Mouse (Mus musculus) A20 (cell line): ENCODE results near the gene Tprn.

Experiments used
- DNase-seq: peaks from one replicate; pipeline ENCODE4 v3.0.0-alpha.2; 2011; ENCODE audit warnings: low read depth, low spot score

The Tprn gene

DNA sequence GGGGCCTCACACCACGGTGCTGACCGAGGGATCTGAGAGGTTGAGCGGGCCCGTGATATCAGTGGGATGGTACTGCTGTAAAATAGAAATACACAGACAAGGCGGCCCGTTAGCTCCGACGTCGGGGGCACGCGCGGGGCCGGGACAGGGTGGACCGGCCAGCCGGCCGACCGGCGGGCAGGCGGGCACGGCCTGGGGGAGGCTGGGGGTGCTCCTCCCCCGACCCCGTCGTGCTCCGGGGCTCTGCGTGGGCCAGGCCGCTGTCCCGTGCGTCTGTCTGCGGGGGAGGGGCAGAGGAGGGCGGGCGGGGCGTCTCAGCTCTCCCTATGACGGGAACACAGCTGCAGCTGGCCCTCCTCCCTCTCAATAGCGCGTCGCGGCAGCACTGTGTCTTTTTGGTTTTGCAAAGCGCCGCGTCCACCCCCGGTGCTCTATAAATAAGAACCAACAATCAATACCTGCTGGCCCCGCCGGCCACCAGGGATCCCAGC, 29.7 kb downstream of the Tprn start:
- DNase-seq = peak; percentile 20

DNA sequence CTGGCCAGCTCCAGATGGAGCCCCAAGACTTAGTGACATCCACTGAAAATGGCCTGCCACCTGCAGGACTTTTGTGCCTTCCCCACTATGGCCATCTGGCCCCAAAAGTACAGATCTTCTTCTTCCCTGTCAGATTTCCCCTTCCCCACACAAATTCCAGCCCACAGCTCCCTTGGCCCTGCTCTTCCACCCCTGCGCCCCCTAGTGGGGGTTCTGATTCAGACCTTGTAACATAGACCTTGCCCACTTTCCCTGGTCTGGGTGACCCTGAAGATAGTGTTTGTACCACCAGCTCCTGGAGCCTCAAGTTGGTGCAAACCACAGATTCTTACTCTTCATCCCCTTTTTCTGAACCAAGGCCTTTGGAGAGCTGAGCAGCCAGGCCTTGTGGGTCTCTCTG, 30.4 kb downstream of the Tprn start:
- DNase-seq = peak; percentile 64

DNA sequence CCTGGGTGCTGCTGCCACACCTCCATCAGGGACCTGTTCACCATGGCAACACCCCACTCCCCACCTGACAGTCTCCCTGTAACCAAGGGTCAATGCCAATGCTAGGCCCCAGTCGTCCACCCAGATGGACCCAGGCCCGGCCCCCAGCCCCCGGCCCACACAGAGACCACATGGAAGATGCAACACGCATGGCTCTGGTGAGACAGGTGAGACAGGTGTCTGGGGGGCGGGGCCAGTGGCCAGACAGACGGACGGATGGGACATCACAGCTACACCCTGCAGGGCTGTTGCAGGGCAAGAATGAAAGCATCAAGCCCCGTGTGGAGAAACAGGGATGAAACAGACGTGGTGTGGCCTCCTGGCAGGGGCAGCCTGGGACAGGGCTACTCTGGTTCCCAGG, 31.3 kb downstream of the Tprn start:
- DNase-seq = no peak

- DNase-seq = no peak
Measured at GRCm38 (mm10) chr2:25297093-25297492, 34.7 kb downstream of the Tprn start.

DNA sequence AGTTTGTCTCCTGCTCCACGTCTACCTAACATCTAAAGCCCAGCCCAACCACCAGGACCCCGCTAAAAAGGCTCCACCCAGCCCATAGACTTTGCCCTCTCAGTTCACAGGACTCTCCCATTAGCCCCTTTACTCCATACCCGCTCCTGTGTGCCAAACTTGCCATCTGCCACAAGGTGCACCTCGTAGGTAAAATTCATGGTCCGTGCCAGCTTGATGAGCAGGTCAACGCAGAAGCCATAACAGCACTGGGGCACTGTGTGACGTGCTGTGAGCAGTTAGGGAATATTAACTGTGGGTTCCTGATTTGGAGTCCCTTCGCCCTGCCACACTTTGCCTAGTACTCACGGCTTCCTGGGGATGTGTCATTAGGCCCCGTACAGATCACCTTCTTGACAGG, 35.6 kb downstream of the Tprn start:
- DNase-seq = no peak

DNA sequence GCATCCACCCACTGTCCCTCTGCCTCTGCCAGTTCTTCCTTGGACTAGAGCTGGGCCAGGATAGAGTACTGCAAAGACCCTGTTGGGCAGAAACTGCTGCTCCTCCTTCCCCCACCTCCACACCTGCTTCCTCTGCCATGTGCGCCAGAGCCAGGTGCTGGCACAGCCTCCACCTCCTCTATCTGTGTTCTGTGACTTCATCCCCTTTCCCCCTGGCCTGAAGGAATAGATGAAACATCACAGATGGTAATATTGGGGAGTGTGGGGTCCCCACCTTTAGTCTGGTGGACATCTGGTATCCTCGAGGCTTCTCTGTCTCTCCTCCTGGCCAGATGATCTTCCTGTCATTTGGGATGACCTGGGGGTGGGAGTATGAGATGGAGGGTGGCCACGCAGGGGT, 41.0 kb downstream of the Tprn start:
- DNase-seq = no peak

DNA sequence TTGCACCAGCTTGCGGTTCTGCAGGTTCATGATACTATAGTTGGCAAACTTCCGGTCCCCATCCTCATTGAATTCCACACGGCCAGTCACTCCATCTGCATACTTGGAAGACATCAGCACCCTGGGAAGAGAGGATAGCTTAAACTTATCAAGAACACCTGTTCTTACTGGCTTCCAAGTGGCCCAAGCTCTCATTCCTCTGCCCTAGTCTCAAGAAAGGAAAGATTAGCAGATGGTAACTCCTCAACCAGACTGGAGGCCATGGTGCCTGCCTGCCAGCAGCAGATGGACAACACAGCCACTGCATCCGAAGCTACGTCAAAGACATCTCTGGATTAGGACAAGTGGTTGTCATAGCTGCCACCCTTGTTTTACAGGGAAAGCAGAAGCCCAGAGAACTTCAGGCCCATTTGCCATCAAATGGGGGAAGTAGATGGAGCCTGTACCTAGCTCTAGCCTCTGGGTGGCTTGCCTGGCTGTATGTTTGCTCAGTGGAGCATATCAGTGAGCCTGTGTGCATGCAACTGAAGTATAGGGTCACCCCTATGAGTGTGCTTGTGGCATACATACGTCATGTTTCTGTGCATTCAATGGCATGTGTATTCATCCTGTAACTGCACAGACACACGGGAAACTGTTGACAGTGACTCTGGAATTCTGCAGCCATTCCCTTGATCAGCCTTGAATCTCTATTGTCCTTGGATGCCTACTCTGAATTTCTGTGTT, 41.7 kb downstream of the Tprn start:
- DNase-seq = no peak

GRCm38 (mm10) chr2:25304657-25305541, 42.5 kb downstream of the Tprn start:
- DNase-seq = no peak

- DNase-seq = no peak
Measured at GRCm38 (mm10) chr2:25305587-25306359, 43.4 kb downstream of the Tprn start.

DNA sequence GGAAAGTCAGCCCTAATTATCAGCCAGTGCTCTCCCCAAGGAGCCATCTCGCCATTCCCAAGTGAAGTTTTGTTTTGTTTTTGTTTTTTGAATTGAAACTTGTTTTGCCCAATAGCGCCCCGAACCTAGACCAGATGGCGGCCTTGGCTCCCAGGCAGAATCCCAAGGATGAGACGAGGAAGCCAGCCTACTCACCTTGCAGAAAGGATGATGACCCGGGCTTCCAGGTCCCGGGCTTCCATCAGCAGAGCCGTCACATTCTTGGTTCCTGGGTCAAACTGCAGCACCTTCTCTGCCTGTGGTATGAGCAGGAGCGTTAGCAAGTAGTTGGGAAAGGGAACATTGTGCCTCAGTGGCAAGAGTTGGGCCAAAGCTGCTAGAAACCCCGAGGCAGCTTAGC, 47.8 kb downstream of the Tprn start:
- no peak for DNase-seq

DNA sequence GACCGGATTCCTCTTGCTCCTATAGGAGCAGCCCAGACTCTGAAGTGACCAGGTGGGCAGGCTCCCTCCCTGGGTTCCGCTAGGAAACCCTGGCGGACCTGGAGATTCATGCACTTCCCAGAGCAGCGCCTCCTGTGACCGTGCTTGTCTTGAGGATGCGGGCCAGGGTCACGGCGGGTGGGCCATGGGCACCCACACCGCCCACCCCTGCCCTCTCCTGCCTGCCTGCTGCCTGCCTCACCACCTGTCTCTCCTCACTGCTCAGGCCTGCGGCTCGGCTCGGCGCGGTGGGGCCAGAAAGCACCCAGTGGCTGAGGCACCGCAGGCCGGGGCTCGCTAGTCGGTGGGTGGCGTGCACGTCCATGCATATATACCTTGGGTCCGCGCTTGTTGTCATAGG, 48.6 kb downstream of the Tprn start:
- no peak for DNase-seq

DNA sequence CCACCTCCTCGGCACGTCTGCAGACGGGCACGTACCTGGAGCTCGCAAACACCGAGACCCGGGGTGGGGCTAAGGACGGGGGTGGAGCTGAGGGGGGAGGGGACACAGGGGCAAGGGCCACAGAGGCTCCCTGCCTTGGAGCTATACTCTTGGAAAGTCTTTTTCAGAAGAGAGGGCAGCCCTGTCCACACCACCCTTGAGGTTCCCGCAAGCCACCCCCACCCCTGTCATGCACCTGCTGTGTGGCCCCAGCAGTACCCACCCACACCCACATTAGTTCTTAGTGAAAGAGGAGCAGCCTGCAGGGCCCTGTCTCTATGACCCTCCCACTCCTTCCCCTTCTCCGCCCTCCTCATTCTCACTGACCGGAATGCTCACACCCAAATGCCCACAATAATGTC, 49.1 kb downstream of the Tprn start:
- no peak for DNase-seq

DNA sequence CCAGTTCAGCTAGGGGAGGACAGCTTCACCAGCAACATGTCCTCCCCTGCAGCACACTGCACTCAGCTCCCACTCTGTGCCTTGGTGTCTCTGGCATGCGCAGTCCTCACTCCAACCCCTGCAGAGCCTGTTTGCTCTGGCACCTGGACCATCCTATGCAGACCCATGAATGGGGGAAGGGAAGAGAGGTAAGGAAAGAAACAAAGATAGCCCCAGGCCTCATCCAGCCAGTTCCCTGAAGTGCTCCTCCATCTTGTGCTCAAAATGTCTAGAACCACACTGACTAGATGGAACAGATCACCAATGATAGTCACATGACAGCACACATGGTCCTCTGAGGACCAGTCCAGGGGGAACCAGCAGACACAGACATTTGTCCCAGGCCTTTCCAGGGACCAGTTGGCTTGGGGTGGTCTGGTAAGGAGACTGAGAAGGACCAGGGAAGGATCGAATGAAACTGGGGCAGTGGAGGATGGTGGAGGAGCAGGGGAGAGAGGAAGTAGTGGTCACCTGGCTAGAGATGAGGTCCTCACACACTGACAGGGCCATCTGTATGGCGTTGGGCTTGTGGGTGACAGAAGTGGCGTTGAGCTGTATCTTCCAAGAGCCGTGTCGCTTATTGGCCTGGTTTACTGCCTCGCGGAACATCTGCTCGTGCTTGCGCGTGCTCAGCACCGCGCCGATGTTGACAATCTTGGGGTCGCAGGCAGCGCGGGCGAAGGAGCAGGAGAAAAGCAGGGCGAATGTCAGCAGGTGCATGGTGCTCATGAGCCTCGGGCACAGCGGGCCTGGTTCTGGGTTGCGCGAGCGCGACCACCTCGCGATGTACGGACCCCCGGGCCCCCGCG, 55.9 kb downstream of the Tprn start:
- DNase-seq = no peak

DNA sequence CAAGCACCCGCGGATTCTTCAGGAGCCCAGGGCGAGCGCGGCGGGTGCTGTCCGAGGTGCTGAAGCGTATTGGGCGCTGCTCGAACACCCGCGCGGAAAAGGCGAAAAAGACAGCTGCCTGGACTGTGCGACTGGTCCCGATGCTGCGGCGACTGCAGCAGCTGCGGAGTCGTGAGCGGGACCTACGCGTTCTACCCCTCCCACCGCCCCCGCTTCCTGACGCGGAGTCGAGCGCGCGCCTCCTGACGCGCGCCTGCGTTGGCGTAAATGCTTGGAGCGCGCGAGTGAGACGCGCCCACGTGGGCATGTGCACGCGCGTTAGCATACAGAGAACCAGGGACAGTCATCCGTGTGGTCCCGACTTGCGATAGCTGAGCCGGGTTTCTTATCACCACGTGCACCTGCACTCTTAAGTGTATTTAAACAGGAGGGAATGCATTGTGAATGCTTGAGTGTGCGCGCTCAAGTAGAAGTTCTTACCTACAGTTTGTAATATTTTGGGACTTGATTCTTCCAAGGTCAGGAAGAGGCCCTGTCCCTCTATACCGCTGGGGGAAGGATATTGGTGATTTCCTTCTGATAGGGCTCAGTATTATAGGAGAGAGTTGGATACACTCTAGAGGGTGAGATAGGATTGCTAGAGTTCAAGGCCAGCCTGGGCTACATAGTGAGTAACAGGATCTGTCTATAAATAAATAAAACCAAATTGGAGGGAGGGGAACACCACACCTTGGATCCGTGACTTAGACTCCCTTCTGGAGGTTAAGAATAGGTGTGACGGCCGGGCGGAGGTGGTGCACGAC, 56.8 kb downstream of the Tprn start, which contains the start of gene Grin1:
Grin1 (minus strand) TSS at position 217 of the 803 bp plus-strand sequence.
- DNase-seq = no peak
